Mouse (Mus musculus): Measurements from ENCODE around the gene Rab42. TPM values are rescaled to one million over a fixed set of nuclear protein-coding genes. Genes with fewer than 3 reads are reported as not detected.

Rab42 gene
- 0.24 TPM for polyA plus RNA-seq (2017; shearing (Covaris generic))

GRCm38 (mm10) chr4:132302939-132303479 lies at the start of gene Rab42:
Rab42 (minus strand) TSS chr4:132303385.

GRCm38 (mm10) chr4:132329115-132329834 lies 26.1 kb upstream of the Rab42 start, which contains the start of gene Trnau1ap:
Trnau1ap (minus strand) TSS chr4:132329538.

DNA sequence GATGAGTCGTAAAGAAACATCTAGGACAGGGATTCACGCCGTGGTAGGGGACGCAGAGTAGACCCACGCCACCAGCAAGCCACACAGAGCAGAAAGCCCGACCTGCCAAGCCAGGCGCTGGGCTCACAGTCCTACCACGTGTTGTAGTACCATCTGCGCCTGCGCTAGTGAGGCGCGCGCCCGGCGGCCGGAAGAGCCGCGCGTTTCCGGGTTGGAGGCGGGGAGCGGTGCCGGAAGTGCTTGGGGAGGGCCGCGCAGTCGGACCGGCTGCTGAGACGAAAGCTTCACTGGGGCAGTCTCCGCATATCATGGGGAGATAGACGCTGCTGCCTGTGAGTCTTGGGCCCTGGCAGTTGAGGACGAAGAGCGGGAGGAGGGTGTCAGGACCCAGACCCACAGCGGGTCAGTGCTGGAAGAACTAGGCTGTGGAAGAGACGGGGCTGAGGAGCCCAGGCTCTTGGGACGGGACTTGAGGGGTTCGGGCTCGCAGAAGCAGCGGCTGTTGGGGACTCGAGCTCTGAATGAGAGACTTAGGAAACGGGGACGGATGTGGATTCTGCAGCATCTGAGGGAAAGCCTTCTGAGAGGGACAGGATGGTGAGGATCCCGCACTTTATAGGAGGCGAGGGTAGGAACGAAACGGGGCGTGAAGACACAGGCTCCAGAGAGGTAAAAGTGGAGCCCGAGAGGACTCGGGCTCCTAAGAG lies 28.9 kb downstream of the Rab42 start, which contains the start of gene Taf12:
Gene Taf12 (plus strand): TSS at position 220 of the 707 bp plus-strand sequence.

DNA sequence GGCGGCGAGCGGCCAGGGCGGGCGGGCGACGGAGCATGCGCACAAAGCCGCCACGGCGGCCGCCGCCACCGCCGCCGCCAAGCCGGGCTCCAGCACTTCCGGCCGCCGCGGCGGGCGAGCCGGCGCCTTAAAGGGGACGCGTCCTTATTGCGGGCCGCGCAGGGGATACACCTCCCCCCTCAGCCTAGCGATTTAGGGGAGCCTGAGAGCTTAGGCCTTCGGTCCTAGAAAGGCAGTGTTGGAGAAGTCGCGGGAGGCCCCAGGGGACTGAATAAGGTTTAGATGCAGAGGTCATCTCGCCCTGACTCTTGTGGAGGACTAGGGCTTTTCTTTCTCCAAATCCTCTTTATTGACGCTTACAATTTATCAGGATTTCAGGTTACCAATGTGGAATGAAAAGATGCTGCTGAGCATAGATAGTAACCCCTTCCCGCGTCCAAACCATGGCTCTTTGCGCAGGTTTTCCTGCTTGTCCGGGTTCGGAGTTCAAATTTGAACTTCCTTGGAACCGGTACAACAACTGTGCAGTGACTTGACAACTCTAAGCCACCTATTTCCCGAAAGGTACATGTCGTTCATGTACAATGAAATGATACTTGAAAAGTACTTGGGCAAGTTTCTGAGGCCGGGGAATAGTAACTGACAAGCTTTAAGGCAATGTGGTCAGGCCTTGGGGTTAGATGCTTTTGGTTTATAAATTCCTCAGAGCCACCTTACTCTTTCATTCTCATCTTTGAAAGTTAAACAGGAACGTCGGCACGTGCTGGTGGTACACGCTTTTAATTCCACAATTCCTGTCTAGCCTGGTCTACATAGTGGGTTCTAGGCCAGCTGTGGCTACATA lies 41.4 kb downstream of the Rab42 start, which contains the start of gene Gmeb1:
Gene Gmeb1 (minus strand): TSS at position 89 of the 844 bp plus-strand sequence.

Other genes with a start within 250 kb of the Rab42 start
- gene Gm10300, start 228.7 kb downstream of the Rab42 start, polyA plus RNA-seq (2017; shearing (Covaris generic)) = 0.11 TPM
- 77.1 TPM for gene Epb41, start 228.1 kb downstream of the Rab42 start, polyA plus RNA-seq (2017; shearing (Covaris generic))
- not detected for gene Oprd1, start 158.9 kb downstream of the Rab42 start, polyA plus RNA-seq (2017; shearing (Covaris generic))
- gene Ythdf2, start 91.1 kb downstream of the Rab42 start, polyA plus RNA-seq (2017; shearing (Covaris generic)) = 124 TPM
- 6.3 TPM for gene Gmeb1, start 41.8 kb downstream of the Rab42 start, polyA plus RNA-seq (2017; shearing (Covaris generic))
- gene Taf12, start 29.0 kb downstream of the Rab42 start, polyA plus RNA-seq (2017; shearing (Covaris generic)) = 80.0 TPM
- 78.8 TPM for gene Trnau1ap, start 26.2 kb upstream of the Rab42 start, polyA plus RNA-seq (2017; shearing (Covaris generic))
- 28.4 TPM for gene Rcc1, start 50.2 kb upstream of the Rab42 start, polyA plus RNA-seq (2017; shearing (Covaris generic))
- gene Phactr4, start 119.1 kb upstream of the Rab42 start, polyA plus RNA-seq (2017; shearing (Covaris generic)) = 3.0 TPM
- 27.3 TPM for gene Med18, start 160.5 kb upstream of the Rab42 start, polyA plus RNA-seq (2017; shearing (Covaris generic))
- 8.3 TPM for gene Sesn2, start 207.1 kb upstream of the Rab42 start, polyA plus RNA-seq (2017; shearing (Covaris generic))
- 178 TPM for gene Atpif1, start 230.3 kb upstream of the Rab42 start, polyA plus RNA-seq (2017; shearing (Covaris generic))
- gene Dnajc8, start 232.2 kb upstream of the Rab42 start, polyA plus RNA-seq (2017; shearing (Covaris generic)) = 237 TPM